Mouse (Mus musculus): ENCODE measurements around the gene March10.

Gene March10

GRCm38 (mm10) chr11:105456497-105456907, at the start of gene March10:
Gene March10, minus strand, starts transcription at chr11:105456735.
- 0 out of 2 replicates have a peak, but pooled peaks have one; percentile 15 for ATAC-seq (ENCODE audit: insufficient number of reproducible peaks, low FRiP score, low TSS enrichment)

GRCm38 (mm10) chr11:105506322-105506721, 49.8 kb upstream of the March10 start:
- ATAC-seq (ENCODE audit: insufficient number of reproducible peaks, low FRiP score, low TSS enrichment), result no peak

GRCm38 (mm10) chr11:105505038-105505437, 48.5 kb upstream of the March10 start:
- ATAC-seq (ENCODE audit: insufficient number of reproducible peaks, low FRiP score, low TSS enrichment), result no peak

- no peak for ATAC-seq (ENCODE audit: insufficient number of reproducible peaks, low FRiP score, low TSS enrichment)
Measured at GRCm38 (mm10) chr11:105502311-105502710, 45.8 kb upstream of the March10 start.

GRCm38 (mm10) chr11:105497505-105497904, 41.0 kb upstream of the March10 start:
- no peak for ATAC-seq (ENCODE audit: insufficient number of reproducible peaks, low FRiP score, low TSS enrichment)

- ATAC-seq (ENCODE audit: insufficient number of reproducible peaks, low FRiP score, low TSS enrichment), result no peak
Measured at GRCm38 (mm10) chr11:105496665-105497064, 40.1 kb upstream of the March10 start.

GRCm38 (mm10) chr11:105495591-105496270, 39.2 kb upstream of the March10 start:
- ATAC-seq (ENCODE audit: insufficient number of reproducible peaks, low FRiP score, low TSS enrichment), result no peak

GRCm38 (mm10) chr11:105494786-105495369, 38.3 kb upstream of the March10 start:
- ATAC-seq (ENCODE audit: insufficient number of reproducible peaks, low FRiP score, low TSS enrichment), result no peak

GRCm38 (mm10) chr11:105492392-105492791, 35.9 kb upstream of the March10 start:
- no peak for ATAC-seq (ENCODE audit: insufficient number of reproducible peaks, low FRiP score, low TSS enrichment)

- no peak for ATAC-seq (ENCODE audit: insufficient number of reproducible peaks, low FRiP score, low TSS enrichment)
Measured at GRCm38 (mm10) chr11:105490971-105491370, 34.4 kb upstream of the March10 start.

- no peak for ATAC-seq (ENCODE audit: insufficient number of reproducible peaks, low FRiP score, low TSS enrichment)
Measured at GRCm38 (mm10) chr11:105485412-105485811, 28.9 kb upstream of the March10 start.

- ATAC-seq (ENCODE audit: insufficient number of reproducible peaks, low FRiP score, low TSS enrichment), result no peak
Measured at GRCm38 (mm10) chr11:105484993-105485392, 28.5 kb upstream of the March10 start.

- no peak for ATAC-seq (ENCODE audit: insufficient number of reproducible peaks, low FRiP score, low TSS enrichment)
Measured at GRCm38 (mm10) chr11:105482747-105483146, 26.2 kb upstream of the March10 start.

- ATAC-seq (ENCODE audit: insufficient number of reproducible peaks, low FRiP score, low TSS enrichment), result no peak
Measured at GRCm38 (mm10) chr11:105474746-105475145, 18.2 kb upstream of the March10 start.

GRCm38 (mm10) chr11:105474352-105474736, 17.8 kb upstream of the March10 start:
- no peak for ATAC-seq (ENCODE audit: insufficient number of reproducible peaks, low FRiP score, low TSS enrichment)

- no peak for ATAC-seq (ENCODE audit: insufficient number of reproducible peaks, low FRiP score, low TSS enrichment)
Measured at GRCm38 (mm10) chr11:105473716-105474351, 17.3 kb upstream of the March10 start.

GRCm38 (mm10) chr11:105472610-105473009, 16.1 kb upstream of the March10 start:
- no peak for ATAC-seq (ENCODE audit: insufficient number of reproducible peaks, low FRiP score, low TSS enrichment)

GRCm38 (mm10) chr11:105470896-105471295, 14.4 kb upstream of the March10 start:
- no peak for ATAC-seq (ENCODE audit: insufficient number of reproducible peaks, low FRiP score, low TSS enrichment)

- ATAC-seq (ENCODE audit: insufficient number of reproducible peaks, low FRiP score, low TSS enrichment), result no peak
Measured at GRCm38 (mm10) chr11:105469561-105469960, 13.0 kb upstream of the March10 start.

GRCm38 (mm10) chr11:105469091-105469507, 12.6 kb upstream of the March10 start:
- no peak for ATAC-seq (ENCODE audit: insufficient number of reproducible peaks, low FRiP score, low TSS enrichment)

- no peak for ATAC-seq (ENCODE audit: insufficient number of reproducible peaks, low FRiP score, low TSS enrichment)
Measured at GRCm38 (mm10) chr11:105468436-105468835, 11.9 kb upstream of the March10 start.

- no peak for ATAC-seq (ENCODE audit: insufficient number of reproducible peaks, low FRiP score, low TSS enrichment)
Measured at GRCm38 (mm10) chr11:105467816-105468215, 11.3 kb upstream of the March10 start.
